Mouse (Mus musculus) mature B cell (primary cell): ENCODE data around the gene 1700017D01Rik.
"Not testable (repeated sequence)": the region's sequence is repeated elsewhere in the genome, so short reads cannot be mapped to it uniquely, and the experiment has no call there.

Source experiments
- in situ Hi-C: fragments of 300-500 bp; cut with MboI; formaldehyde crosslinking; loops from 2 replicates; pipeline ENCODE4 v1.14.3; 2019

1700017D01Rik gene

DNA sequence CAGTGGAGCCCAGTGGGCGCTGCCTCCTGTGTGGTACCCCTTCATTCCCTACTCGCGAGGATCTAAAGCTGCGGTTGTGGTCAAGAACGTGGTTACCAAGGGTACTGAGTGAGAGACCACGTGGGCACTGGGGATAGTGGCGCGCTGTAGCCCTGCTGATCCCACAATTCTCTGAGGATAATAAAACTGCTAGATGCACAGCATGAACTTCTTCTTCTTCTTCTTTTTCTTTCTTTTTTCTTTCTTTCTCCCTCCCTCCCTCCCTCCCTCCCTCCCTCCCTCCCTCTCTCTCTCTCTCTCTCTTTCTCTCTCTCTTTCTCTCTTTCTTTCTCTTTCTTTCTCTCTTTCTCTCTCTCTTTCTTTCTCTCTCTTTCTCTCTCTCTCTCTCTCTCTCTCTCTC, at the start of gene 1700017D01Rik:
1700017D01Rik (minus strand) TSS at position 101 of the 400 bp plus-strand sequence.
- in situ Hi-C loops: not testable (repeated sequence)

DNA sequence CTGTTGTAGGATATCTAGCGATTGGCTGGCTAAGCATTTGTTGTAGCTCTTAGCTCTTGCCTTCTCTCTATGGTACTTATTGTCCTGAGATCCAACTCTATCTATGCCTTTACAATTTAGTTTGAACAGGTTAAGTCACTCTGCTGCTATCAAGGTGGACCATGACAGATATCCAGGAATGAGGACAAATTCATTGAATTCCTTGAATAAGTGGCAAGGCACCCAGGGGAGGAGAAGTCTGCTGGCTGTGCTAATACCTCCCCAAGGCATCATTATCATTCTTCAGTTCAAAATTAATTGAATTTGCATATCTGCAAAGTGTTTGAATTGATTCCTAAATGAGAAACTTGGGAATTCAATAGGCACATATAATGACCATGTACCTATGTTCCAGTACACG, 46.8 kb upstream of the 1700017D01Rik start:
- in situ Hi-C loops: no loop called here

DNA sequence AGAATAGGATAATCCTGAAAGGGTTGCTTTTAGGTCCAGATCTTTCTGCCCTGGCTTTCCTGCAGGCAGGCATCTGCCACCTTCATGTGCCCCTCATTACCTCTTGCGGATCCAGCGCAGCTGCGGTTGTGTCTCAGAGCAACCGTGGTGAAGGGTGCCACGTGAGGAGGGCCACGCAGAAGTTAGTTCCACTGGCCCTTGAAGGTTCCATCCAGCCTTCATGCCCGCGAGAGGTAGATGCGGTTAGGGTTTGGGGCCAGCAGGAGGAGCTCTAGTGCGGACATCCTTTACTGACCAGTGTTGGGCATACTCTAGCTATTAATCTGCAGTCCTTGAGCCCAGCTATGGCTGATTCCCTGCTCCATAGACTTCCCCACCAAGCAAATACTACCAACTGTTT, 34.5 kb upstream of the 1700017D01Rik start, which contains the start of gene 1700025F22Rik:
1700025F22Rik (minus strand) TSS at position 149 of the 400 bp plus-strand sequence.
- in situ Hi-C loops: no loop called here

DNA sequence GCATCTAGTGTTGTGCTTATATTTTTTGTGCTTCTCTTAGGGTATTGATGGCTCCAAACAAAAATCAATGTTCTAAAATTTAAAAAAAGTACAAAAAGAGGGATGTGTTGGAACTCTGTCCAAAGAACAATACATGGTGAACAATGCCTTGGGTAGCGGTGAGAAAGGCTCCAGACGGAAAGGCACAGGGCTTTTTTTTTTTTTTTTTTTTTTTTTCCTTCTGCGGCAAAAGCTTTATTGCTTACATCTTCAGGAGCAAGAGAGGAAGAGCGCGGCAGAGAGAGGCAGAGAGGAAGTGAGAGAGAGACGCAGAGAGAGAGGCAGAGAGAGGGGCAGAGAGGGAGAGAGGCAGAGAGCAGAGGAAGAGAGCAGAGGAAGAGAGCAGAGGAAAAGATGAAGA, 27.2 kb upstream of the 1700017D01Rik start:
- in situ Hi-C loops: not testable (repeated sequence)

DNA sequence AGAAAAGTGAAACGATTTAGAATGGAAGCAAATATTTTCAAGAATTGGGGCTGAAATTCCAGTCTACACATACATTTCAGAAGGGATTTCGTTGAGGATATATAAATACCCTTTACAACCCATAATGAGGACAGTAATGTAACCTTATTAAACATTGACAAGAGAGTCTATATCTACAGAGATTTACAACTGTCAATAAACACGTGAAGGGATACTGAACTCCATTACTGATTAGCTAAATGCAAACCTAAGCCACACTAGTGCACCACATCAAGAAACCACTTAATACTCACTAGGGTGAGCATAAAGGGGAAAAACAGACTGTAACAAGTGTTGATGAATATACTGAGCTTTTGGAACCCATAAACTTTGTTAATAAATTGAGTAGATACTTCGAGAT, 4.7 kb upstream of the 1700017D01Rik start:
- in situ Hi-C loops: no loop called here

DNA sequence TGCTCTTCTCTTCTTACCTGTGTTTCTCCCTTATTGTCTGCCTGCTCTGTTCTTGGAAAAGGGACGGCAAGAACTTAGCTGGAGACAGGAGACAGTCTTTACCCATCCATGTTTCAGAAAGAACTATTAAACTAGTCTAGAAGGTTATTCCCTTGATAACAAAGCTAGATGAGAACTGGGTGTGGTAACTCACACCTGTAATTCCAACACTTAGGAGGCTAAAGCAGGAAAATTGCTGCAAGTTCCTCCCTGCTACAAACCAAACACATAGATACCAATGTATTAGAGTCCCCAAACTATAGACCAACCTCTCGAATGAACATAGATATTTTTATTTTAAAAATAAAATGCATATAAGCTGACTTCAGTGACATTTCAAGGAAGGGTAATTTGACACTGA, 4.2 kb upstream of the 1700017D01Rik start:
- in situ Hi-C loops: no loop called here

DNA sequence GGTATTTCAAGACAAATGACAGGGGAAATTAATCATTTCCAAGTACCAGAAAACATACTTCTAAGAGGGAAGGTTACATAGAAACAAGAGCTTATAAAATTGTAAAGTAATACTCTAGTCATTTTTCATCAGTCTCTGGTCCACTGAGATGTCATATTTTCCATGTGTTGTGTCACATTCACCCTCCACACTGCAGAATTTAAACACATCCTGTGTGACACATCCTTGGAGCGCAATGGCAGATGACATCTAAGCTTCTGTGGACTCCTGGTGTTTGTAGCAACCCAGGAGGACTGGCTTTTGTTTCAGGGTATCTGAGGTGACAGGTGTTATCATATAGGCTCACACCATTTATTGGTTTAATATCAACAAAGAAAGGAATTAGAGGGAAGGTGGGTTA, 974 bp downstream of the 1700017D01Rik start:
- in situ Hi-C loops: no loop called here

DNA sequence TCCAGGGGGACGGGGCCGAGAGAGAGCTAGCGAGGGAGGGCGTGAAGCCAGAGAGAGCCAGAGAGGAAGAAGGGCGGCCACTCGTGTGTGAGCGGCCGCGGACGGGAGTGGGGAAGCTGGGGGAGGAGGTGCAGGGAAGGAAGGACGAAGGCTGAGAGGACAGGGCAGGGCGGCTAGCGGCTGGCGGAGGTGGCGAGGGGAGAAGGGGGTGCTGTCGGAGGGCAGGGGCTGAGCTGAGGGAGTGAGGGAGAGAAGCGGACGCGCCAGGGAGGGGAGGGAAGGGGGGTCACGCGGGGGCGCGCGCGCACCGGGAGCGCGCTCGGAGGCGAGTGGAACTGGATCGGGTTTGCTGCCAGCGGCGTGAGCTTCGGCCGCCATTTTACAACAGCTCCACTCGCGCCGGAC, 9.7 kb downstream of the 1700017D01Rik start:
- in situ Hi-C loops: not testable (repeated sequence)

DNA sequence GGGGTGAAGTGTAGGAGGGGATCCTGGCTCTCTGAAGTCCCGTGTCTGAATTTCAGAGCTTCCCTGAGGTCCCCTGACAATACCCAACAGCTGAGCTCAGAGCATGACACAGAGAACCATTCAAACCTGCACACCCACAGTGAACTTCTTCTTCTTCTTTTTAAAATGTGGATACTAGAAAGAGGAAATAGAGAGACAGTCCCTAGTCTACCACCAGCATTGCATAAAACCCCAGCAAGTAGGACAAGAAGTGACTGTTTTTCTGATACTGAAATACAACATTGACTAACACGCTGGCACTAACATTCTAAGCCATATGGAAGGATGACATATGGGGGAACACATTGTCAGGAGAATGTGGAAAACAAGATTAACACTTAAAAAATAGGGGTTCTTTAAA, 11.3 kb downstream of the 1700017D01Rik start:
- in situ Hi-C loops: no loop called here

DNA sequence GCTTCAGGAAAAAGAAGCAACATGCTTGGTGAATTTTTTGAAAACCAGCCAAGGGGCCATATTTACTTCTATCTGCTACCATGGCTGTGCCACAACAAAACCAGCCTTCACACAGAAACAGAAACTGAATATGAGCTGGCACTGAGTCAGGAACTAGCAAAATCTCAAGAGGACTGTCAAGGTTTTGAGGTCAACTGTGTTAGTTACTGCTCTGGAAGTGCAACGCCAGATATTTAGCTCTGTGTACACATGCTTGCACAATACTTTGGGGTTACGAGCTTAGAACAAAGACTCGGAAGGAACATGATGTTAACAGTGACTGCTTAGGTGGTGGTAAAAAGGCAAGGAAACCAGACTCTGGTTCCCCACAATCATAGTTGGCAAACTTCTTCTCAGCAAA, 22.9 kb downstream of the 1700017D01Rik start:
- in situ Hi-C loops: no loop called here

DNA sequence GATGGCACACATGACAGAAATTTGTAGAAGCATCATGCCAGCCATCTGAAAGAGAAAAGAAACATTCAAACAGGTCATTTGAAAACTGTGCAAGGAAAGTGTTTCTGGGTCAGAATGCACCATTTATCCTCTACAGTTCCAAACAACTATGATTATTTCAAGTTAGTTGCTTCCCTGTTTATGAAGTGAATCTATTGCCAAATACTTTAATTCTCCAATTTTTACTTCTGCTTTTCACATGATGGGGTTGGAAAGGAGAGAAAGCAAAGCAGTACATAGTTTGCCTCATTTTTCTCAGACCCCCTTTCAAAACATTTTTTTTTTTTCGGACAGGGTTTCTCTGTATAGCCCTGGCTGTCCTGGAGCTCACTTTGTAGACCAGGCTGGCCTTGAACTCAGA, 28.8 kb downstream of the 1700017D01Rik start:
- in situ Hi-C loops: no loop called here

DNA sequence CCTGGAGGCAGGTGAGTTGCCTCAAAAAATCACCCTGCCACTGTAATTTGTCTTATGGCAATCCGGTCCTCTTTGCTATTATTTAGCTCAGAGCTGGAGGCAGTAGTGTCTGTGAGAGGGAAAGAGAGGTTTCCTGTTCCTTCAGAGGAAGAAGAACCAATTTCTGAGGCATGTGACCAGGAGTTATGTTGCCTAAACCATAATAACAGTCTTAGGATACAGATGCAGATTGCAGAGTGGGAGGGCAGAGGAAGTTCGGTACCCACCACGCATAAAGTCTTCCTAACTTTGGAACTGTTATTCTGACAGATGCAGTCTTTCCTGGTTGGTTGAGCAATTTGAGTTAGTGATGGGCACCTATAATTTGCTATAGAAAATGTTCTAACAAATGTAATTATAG, 32.3 kb downstream of the 1700017D01Rik start:
- in situ Hi-C loops: no loop called here

DNA sequence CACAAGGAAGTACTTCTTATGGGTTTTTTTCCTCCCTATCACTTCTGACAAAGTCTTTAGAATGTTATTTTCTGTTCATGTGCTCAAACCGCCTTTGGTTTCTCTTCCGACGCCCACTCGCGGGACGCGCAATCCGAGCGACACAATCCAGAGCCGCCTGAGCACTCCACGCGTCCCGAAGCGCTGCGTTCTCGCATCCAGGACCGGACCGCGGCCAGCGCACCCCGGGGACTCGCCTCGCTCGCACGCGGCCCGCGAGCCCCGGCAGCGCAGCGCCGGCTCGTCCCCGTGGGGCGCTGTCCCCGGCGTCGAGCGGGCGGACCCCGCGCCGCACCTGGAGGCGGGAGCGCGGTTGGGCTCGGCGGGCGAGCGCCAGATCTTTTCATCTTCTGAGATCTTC, 38.5 kb downstream of the 1700017D01Rik start:
- in situ Hi-C loops: not testable (repeated sequence)

DNA sequence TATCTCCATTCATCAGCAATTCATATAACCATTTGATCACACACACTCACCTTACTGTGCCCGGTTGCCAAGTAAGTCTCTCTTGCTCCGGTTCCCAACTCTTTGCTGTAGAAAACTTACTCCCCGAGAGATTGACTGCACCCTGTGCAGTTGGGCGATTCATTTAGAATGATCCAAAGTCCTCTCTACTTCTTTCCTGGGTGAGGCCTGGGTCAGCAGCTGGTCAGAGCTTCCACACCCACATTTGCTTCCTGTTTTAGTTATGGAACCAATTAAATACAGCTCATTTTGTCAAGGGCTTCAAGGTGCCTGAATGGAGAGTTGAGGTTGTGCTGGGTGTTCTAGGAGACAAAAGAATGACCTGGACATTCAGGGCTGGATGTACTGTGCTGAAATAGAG, 49.7 kb downstream of the 1700017D01Rik start, which contains the start of gene Ms4a8a:
Ms4a8a (minus strand) TSS at position 169 of the 400 bp plus-strand sequence.
- in situ Hi-C loops: no loop called here

DNA sequence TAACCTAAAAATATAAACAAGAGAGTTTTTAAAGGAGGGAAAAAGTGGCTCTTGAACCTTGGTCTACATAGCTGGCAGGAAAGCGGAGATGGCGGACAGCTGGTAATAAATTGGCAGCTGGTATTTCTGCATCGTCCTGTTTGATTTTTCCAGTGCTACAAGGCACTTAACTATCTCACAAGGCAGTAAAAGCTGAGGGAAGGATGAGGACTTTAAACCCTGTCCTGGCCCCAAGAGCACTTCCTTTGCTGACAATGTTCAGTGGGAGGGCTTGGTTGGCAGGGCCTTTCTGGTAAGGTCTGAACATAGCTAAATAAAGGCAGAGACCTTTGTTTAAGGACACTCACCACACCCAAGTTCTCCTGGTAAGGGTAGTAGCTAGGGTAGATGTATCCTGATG, 60.3 kb downstream of the 1700017D01Rik start:
- in situ Hi-C loops: no loop called here

DNA sequence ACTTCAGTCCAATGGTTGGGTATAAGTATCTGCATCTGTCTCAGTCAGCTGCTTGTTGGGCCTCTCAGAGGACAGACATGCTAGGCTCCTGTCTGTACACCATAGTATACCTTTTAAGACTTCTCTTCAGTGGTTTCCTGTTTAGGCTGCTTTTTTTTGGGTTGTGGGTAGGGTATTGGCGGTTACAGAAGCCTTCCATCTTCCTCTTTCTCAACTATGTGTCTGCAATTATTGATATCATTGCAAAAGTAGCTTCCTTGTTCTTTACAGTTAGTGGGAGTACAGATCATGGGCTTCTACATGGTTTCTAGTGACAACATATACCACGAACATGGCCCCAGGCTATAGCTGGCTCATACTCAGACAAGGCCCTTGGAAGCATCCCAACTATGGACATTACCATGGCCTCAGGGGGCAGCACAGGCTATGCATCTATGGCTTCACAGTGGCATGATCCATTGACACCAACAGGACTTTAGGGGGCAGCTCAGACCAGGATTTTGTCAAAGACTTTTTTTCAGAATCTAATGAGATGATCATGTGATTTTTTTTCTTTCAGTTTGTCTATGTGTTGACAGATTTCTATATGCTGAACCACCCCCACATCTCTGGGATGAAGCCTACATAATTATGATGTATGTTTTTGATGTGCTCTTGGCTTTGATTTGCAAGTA, 65.3 kb downstream of the 1700017D01Rik start:
- in situ Hi-C loops: no loop called here

DNA sequence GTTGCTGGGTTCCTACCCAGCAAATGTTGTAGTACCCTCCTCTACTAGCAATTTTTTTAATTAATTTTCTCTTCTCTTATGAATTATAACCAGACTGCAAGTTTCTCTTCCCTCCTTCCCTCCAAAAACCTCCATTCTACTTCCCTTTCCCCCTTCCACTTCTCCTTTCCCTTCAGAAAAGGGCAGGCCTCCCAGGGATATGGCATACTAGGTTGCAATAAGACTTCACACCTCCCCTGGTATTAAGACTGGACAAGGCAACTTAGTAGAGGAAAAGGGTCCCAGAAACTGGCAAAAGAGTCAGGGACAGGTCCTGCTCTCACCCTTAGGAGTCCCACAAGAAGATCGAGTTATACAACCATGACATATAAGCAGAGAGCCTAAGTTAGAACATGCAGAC, 69.8 kb downstream of the 1700017D01Rik start:
- in situ Hi-C loops: no loop called here

DNA sequence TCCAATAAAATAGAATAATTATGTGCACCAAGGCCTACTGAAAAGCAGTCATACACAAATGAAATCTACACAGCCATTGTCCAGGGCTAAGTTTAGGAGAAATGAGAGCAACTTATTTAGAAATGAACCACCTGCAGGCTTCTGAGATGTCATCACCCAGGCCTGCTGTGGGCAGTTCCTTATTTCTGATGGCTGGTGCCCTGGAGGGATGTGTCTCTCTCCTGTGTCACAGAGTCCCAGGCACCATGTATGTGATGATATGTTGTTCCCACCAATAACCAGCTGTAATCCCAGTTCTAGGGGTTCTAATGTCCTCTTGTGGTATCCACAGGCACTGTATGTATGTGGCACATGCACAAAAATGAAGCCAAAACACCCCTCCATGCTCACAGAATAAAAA, 70.7 kb downstream of the 1700017D01Rik start:
- in situ Hi-C loops: no loop called here

DNA sequence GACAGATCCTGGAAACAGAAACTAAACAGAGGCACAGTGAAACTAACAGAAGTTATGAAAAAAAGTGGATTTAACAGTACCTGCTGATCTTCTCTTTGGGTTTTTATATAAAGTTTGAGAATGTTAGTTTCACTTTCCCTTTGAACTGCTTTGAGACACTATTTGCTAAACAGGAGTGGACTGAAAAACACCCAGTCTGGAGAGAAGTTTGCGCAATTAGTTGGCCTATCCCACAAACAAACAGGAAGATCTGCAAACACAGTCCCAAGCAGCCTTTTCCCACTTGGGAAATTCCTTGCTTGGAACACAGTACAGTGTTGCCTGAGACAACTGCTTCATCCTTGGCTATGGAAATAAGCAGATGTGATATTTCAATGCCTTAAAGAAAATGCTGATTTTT, 75.0 kb downstream of the 1700017D01Rik start:
- in situ Hi-C loops: not testable (repeated sequence)

DNA sequence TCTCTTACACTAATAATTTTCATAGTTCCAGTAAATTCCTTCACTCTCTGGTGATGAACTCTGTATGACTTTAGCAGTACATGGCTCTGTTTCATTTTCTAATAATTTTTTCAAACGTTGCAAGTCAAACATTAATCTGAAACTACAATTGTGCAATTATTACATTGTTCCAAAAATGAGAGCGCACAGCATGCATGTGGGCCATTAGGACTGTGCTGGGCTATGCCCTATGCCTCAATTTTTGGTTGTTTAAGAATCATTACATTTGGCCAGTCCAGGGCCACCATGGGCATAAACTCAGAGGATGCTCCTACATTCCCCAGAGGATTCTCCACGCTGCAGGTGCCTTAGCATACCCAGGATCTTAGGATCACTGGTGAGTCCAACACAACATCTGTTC, 77.4 kb downstream of the 1700017D01Rik start:
- in situ Hi-C loops: no loop called here

DNA sequence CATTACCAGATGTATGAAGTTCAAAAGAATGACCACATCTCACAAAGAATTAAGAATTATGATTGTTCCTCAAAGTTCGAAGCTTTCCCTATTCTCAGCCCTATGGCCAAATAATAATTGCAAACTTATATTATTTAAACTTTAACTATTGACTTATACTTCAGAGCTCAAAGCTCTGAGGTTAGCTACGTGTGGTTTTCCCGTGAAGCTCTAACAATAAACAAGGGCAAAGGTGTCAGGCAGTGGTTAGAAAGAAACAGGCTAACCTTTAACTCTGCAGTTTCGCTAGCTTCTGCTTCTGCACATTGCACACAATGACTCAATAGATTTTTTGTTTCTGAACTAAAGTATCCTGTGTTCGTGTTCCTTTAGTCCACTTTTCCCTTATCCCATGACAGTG, 77.8 kb downstream of the 1700017D01Rik start:
- in situ Hi-C loops: no loop called here

DNA sequence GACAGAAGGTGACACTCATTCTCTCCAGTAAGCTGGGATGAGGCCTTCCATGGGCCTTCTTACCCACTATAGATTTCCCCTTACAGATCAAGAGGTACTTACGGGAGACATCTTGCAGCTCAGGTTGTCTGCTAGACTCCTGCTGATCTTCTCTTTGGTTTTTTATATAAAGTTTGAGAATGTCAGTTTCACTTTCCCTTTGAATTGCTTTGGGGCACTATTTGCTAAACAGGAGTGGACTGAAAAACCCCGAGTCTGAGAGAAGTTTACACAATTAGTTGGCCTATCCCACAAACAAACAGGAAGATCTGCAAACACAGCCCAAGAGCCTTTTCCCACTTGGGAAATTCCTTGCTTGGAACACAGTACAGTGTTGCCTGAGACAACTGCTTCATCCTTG, 80.4 kb downstream of the 1700017D01Rik start:
- in situ Hi-C loops: no loop called here

DNA sequence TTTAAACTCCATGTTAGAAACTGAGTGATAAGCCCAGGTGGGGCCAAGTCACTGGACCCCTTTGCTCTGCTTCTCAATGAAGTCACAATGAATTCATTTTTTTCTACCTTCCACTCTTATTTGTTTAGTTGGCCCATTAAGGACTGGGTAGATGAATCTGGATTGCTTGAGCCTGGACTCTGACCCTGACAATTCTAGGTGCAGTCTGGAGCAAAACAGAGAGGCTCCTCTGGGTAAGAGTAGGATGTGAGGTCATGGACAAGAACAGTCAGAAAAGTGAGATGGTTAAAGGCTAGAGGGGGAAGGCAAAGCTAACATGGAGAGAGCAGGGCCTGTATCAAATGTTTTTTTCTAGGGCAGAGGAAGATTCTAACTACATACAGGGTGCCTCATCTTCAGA, 81.2 kb downstream of the 1700017D01Rik start:
- in situ Hi-C loops: no loop called here

DNA sequence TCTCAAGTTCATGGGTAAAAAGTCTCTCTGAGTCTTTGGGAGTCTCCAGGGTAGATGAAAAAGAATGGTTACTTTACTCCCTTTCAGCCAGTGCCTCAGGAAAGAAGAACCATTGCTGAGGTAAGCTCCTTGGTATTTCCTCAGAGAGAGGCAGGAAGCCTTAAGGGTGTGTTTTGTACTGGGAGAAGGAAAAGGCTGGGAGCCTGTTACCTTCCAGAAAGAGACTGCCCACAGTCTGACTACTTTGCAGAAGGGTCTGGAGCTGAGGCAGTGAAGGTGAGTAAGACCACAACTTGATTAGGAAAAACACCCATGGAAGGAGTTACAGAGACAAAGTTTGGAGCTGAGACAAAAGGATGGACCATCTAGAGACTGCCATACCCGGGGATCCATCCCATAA, 82.2 kb downstream of the 1700017D01Rik start:
- in situ Hi-C loops: no loop called here
